Mouse (Mus musculus): ENCODE results near the gene Cst3. TPM values are rescaled to one million over a fixed set of nuclear protein-coding genes. Genes with fewer than 3 reads are reported as not detected.
A peak's percentile ranks its signal among the peaks of the same experiment; 100 is the strongest.

Gene Cst3
- total RNA-seq, 1 experiment = 304 TPM

- no peak for DNase-seq (ENCODE audit: low read depth, low spot score)
- H3K9me3 ChIP-seq (ENCODE audit: control insufficient read depth, insufficient read depth, low read depth, low read length) = no peaks in the 10 kb centered on the region
- H3K4me3 ChIP-seq (ENCODE audit: insufficient read depth in 1 of 2, low read depth in 1 of 2, low read length in 2 of 2, poor library complexity in 1 of 2, severe bottlenecking in 1 of 2) = no peak overlapping the region
- in situ Hi-C loops (cut with MboI; ENCODE audit: low sequenced_read_pairs in 2 of 2, unreplicated experiment in 2 of 2) = no loop called here
- no peak overlapping the region for H3K9ac ChIP-seq (ENCODE audit: insufficient read depth, low read depth, low read length, poor library complexity, severe bottlenecking)
- H3K4me1 ChIP-seq (ENCODE audit: control insufficient read depth in 2 of 2, insufficient read depth in 2 of 2, low read length in 2 of 2, poor library complexity in 1 of 2) = no peaks in the 10 kb centered on the region
- H3K27ac ChIP-seq (ENCODE audit: insufficient read depth, low read depth, low read length, poor library complexity, severe bottlenecking) = no peak overlapping the region
- H3K36me3 ChIP-seq (ENCODE audit: control insufficient read depth, insufficient read depth, low read length, poor library complexity, severe bottlenecking) = no peaks in the 10 kb centered on the region
- TF ChIP-seq HCFC1 (IDR thresholded peaks at IDR 0.05; ENCODE audit: borderline replicate concordance, insufficient read depth, low read length) (no peak), ZNF384 (IDR thresholded peaks at IDR 0.05; ENCODE audit: low read depth, low read length) (no peak), ZC3H11A (IDR thresholded peaks at IDR 0.05; ENCODE audit: borderline replicate concordance, low read depth, low read length) (no peak), MAFK (IDR thresholded peaks at IDR 0.05; ENCODE audit: insufficient read depth, low read depth, low read length) (no peak), CHD2 (IDR thresholded peaks at IDR 0.05; ENCODE audit: low read depth, low read length) (no peak)
These were observed 18.7 kb downstream of the Cst3 start for GRCm38 (mm10) chr2:148856630-148857400.

- Histone ChIP-seq H3K4me1 (ENCODE audit: control insufficient read depth in 2 of 2, insufficient read depth in 2 of 2, low read length in 2 of 2, poor library complexity in 1 of 2) (no peaks in the 10 kb centered on the region), H3K27ac (ENCODE audit: insufficient read depth, low read depth, low read length, poor library complexity, severe bottlenecking) (no peak overlapping the region), H3K4me3 (ENCODE audit: insufficient read depth in 1 of 2, low read depth in 1 of 2, low read length in 2 of 2, poor library complexity in 1 of 2, severe bottlenecking in 1 of 2) (no peak overlapping the region), H3K36me3 (ENCODE audit: control insufficient read depth, insufficient read depth, low read length, poor library complexity, severe bottlenecking) (no peaks in the 10 kb centered on the region), H3K9me3 (ENCODE audit: control insufficient read depth, insufficient read depth, low read depth, low read length) (no peaks in the 10 kb centered on the region), H3K9ac (ENCODE audit: insufficient read depth, low read depth, low read length, poor library complexity, severe bottlenecking) (no peak overlapping the region)
- peak; percentile 88 for DNase-seq (ENCODE audit: low read depth, low spot score)
- in situ Hi-C loops (cut with MboI; ENCODE audit: low sequenced_read_pairs in 2 of 2, unreplicated experiment in 2 of 2) = loop anchor here in 1 of 2 experiments (5.0 kb wide), 1 partner anchor 51 kb away; no protein-coding TSS in a partner anchor
- no peak for TF ChIP-seq ZNF384 (IDR thresholded peaks at IDR 0.05; ENCODE audit: low read depth, low read length)
- peak; percentile 78 for TF ChIP-seq ZC3H11A (IDR thresholded peaks at IDR 0.05; ENCODE audit: borderline replicate concordance, low read depth, low read length)
These were observed 24.2 kb downstream of the Cst3 start for GRCm38 (mm10) chr2:148851116-148851906.

GRCm38 (mm10) chr2:148839224-148839623 lies 36.3 kb downstream of the Cst3 start:
- DNase-seq (ENCODE audit: low read depth, low spot score) = no peak
- Histone ChIP-seq H3K9ac (ENCODE audit: insufficient read depth, low read depth, low read length, poor library complexity, severe bottlenecking) (no peak overlapping the region), H3K36me3 (ENCODE audit: control insufficient read depth, insufficient read depth, low read length, poor library complexity, severe bottlenecking) (no peaks in the 10 kb centered on the region), H3K9me3 (ENCODE audit: control insufficient read depth, insufficient read depth, low read depth, low read length) (no peaks in the 10 kb centered on the region), H3K4me3 (ENCODE audit: insufficient read depth in 1 of 2, low read depth in 1 of 2, low read length in 2 of 2, poor library complexity in 1 of 2, severe bottlenecking in 1 of 2) (no peak overlapping the region), H3K27ac (ENCODE audit: insufficient read depth, low read depth, low read length, poor library complexity, severe bottlenecking) (no peak overlapping the region), H3K4me1 (ENCODE audit: control insufficient read depth in 2 of 2, insufficient read depth in 2 of 2, low read length in 2 of 2, poor library complexity in 1 of 2) (no peaks in the 10 kb centered on the region)
- in situ Hi-C loops (cut with MboI; ENCODE audit: low sequenced_read_pairs in 2 of 2, unreplicated experiment in 2 of 2) = no loop called here
- no peak for TF ChIP-seq MAFK (IDR thresholded peaks at IDR 0.05; ENCODE audit: insufficient read depth, low read depth, low read length)
- no peak for TF ChIP-seq ZNF384 (IDR thresholded peaks at IDR 0.05; ENCODE audit: low read depth, low read length)
- TF ChIP-seq ZC3H11A (IDR thresholded peaks at IDR 0.05; ENCODE audit: borderline replicate concordance, low read depth, low read length) = no peak
- no peak for TF ChIP-seq HCFC1 (IDR thresholded peaks at IDR 0.05; ENCODE audit: borderline replicate concordance, insufficient read depth, low read length)
- no peak for TF ChIP-seq CHD2 (IDR thresholded peaks at IDR 0.05; ENCODE audit: low read depth, low read length)

GRCm38 (mm10) chr2:148838075-148838777 lies 37.3 kb downstream of the Cst3 start:
- in situ Hi-C loops (cut with MboI; ENCODE audit: low sequenced_read_pairs in 2 of 2, unreplicated experiment in 2 of 2) = no loop called here
- Histone ChIP-seq H3K36me3 (ENCODE audit: control insufficient read depth, insufficient read depth, low read length, poor library complexity, severe bottlenecking) (no peaks in the 10 kb centered on the region), H3K27ac (ENCODE audit: insufficient read depth, low read depth, low read length, poor library complexity, severe bottlenecking) (no peak overlapping the region), H3K9me3 (ENCODE audit: control insufficient read depth, insufficient read depth, low read depth, low read length) (no peaks in the 10 kb centered on the region), H3K4me3 (ENCODE audit: insufficient read depth in 1 of 2, low read depth in 1 of 2, low read length in 2 of 2, poor library complexity in 1 of 2, severe bottlenecking in 1 of 2) (no peak overlapping the region), H3K9ac (ENCODE audit: insufficient read depth, low read depth, low read length, poor library complexity, severe bottlenecking) (no peak overlapping the region), H3K4me1 (ENCODE audit: control insufficient read depth in 2 of 2, insufficient read depth in 2 of 2, low read length in 2 of 2, poor library complexity in 1 of 2) (no peaks in the 10 kb centered on the region)
- no peak for TF ChIP-seq ZNF384 (IDR thresholded peaks at IDR 0.05; ENCODE audit: low read depth, low read length)
- TF ChIP-seq CHD2 (IDR thresholded peaks at IDR 0.05; ENCODE audit: low read depth, low read length) = no peak
- TF ChIP-seq MAFK (IDR thresholded peaks at IDR 0.05; ENCODE audit: insufficient read depth, low read depth, low read length) = no peak
- no peak for TF ChIP-seq HCFC1 (IDR thresholded peaks at IDR 0.05; ENCODE audit: borderline replicate concordance, insufficient read depth, low read length)
- no peak for TF ChIP-seq ZC3H11A (IDR thresholded peaks at IDR 0.05; ENCODE audit: borderline replicate concordance, low read depth, low read length)
- DNase-seq (ENCODE audit: low read depth, low spot score) = no peak

All from ES-E14 (cell line).